Mouse (Mus musculus): Measurements from ENCODE around the gene Gtpbp1. TPM values are rescaled to one million over a fixed set of nuclear protein-coding genes. Genes with fewer than 3 reads are reported as not detected.
A peak's percentile ranks its signal among the peaks of the same experiment; 100 is the strongest.

Gtpbp1 gene
- polyA plus RNA-seq, 1 experiment from 2014 or later = 23.7 TPM

GRCm38 (mm10) chr15:79727840-79728239 is 37.2 kb downstream of the Gtpbp1 start:
- Histone ChIP-seq H3K4me3 (no peak overlapping the region), H3K4me1 (replicated peaks) (no peaks in the 10 kb centered on the region), H3K27ac (no peak overlapping the region), H3K9ac (no peak overlapping the region), H3K4me2 (no peak overlapping the region), H3K9me3 (replicated peaks) (no peaks in the 10 kb centered on the region), H3K36me3 (peaks cover 82% of the 10 kb centered on the region), H3K27me3 (no peaks in the 10 kb centered on the region)
- ATAC-seq (replicated peaks; ENCODE audit: insufficient number of reproducible peaks, insufficient read depth, low FRiP score, low read depth) = no peak
- WGBS = 94% methylated on average over 6 of the region's 6 CpGs

DNA sequence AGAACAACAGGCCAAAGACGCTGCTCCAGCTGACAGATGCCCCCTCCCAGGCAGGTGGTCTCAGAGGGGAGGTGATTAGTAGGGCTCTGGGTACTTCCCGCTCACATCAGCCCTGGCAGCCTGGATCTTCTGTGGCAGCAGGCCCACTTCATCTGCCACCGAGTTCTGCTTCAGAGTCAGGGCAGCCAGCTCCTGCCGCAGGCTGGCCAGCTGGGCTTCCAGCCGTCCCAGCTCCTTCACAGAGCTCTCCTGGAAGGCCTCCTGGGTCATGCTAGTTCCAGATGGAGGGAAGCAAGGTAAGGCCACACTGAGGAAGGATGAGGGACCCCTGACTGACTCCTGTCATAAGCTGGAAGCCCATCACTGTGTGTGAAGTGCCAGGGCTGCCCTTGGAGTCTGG is 37.7 kb downstream of the Gtpbp1 start:
- peaks cover 86% of the 10 kb centered on the region for H3K36me3 ChIP-seq
- WGBS = 81% methylated on average over 5 of the region's 5 CpGs

GRCm38 (mm10) chr15:79728731-79729388 is 38.2 kb downstream of the Gtpbp1 start:
- H3K36me3 ChIP-seq = peaks cover 90% of the 10 kb centered on the region
- H3K4me3 ChIP-seq = no peak overlapping the region
- H3K9ac ChIP-seq = no peak overlapping the region
- H3K4me2 ChIP-seq = no peak overlapping the region
- no peak for ATAC-seq (replicated peaks; ENCODE audit: insufficient number of reproducible peaks, insufficient read depth, low FRiP score, low read depth)
- H3K9me3 ChIP-seq (replicated peaks) = no peaks in the 10 kb centered on the region
- WGBS = 76% methylated on average over 10 of the region's 10 CpGs
- peaks cover under 1% of the 10 kb centered on the region for H3K4me1 ChIP-seq (replicated peaks)
- H3K27me3 ChIP-seq = no peaks in the 10 kb centered on the region
- no peak overlapping the region for H3K27ac ChIP-seq

More for the DNA sequence above, 37.7 kb downstream of the Gtpbp1 start:
- Histone ChIP-seq H3K9ac (no peak overlapping the region), H3K27me3 (no peaks in the 10 kb centered on the region), H3K27ac (no peak overlapping the region), H3K4me3 (no peak overlapping the region), H3K4me1 (replicated peaks) (no peaks in the 10 kb centered on the region), H3K4me2 (no peak overlapping the region), H3K9me3 (replicated peaks) (no peaks in the 10 kb centered on the region)
- no peak for ATAC-seq (replicated peaks; ENCODE audit: insufficient number of reproducible peaks, insufficient read depth, low FRiP score, low read depth)

DNA sequence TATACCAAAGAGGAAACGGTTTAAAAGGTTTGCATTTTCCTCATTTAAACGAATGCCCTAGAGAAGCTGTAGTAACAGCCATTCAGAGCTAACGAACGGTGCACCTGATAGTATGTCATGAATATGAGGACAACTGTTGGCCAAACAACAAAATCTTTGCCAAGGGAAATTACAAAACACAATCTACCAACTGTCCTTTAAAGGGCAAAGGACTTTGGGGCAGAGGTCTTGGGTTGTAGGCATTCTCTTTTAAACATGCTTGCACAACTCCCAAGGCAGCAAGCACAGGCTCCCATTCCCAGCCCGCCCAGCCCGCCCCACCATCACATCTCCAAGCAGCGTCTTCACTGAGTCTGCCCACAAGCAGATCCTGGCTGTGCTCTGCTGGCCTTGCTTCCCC is 40.9 kb downstream of the Gtpbp1 start:
- no peaks in the 10 kb centered on the region for H3K9me3 ChIP-seq (replicated peaks)
- no peak for ATAC-seq (replicated peaks; ENCODE audit: insufficient number of reproducible peaks, insufficient read depth, low FRiP score, low read depth)
- H3K4me3 ChIP-seq = no peak overlapping the region
- peaks cover 65% of the 10 kb centered on the region for H3K36me3 ChIP-seq
- no peak overlapping the region for H3K4me2 ChIP-seq
- H3K4me1 ChIP-seq (replicated peaks) = peaks cover 22% of the 10 kb centered on the region
- H3K27ac ChIP-seq = no peak overlapping the region
- no peaks in the 10 kb centered on the region for H3K27me3 ChIP-seq
- whole genome bisulfite sequencing = 82% methylated on average over 7 of the region's 7 CpGs
- no peak overlapping the region for H3K9ac ChIP-seq

DNA sequence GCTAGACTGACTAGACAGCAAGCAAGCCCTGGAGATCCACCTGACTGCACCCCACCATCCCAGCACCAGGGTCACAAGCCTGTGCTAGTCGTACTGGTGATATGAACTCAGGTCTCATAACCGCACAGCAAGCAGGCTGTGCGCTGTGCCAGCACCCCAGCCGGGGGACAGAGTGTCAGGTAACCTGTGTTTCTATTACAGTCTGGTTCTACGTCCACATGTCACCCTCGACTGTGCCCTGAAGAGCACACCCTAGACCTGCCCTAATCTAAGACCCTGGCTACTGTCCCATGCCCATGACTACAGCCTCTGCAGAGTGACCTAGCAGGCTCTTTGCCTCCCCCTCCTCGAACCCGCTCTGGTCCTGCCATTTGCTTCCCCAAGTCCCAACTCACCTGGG is 42.5 kb downstream of the Gtpbp1 start:
- H3K36me3 ChIP-seq = peaks cover 65% of the 10 kb centered on the region
- no peak overlapping the region for H3K9ac ChIP-seq
- H3K4me2 ChIP-seq = no peak overlapping the region
- WGBS = 94% methylated on average over 8 of the region's 8 CpGs
- peaks cover 23% of the 10 kb centered on the region for H3K4me1 ChIP-seq (replicated peaks)
- no peaks in the 10 kb centered on the region for H3K9me3 ChIP-seq (replicated peaks)
- H3K27ac ChIP-seq = no peak overlapping the region
- no peaks in the 10 kb centered on the region for H3K27me3 ChIP-seq
- no peak overlapping the region for H3K4me3 ChIP-seq
- ATAC-seq (replicated peaks; ENCODE audit: insufficient number of reproducible peaks, insufficient read depth, low FRiP score, low read depth) = no peak

DNA sequence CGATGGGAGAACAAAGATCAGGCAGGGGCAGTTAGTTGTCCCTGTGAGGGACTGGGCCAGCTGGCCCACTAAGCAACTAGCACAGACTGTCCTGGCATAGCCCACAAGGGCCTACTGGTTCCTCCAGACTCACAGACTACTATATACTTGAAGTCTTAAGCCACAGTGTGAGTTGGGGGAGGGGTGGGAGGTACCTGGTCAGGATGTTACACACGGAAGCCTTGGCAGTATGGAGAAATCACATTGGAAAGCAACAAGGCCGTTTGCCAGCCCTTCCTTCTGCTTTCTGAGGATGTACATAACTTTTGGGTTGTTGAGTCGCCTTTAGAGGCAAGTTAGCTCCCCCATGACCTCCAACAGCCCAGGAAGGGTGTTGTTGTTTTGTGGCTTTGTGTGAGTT is 43.0 kb downstream of the Gtpbp1 start:
- H3K27ac ChIP-seq = peak overlapping the region; percentile 97; the same call in 1 of the 2 replicates
- no peak for ATAC-seq (replicated peaks; ENCODE audit: insufficient number of reproducible peaks, insufficient read depth, low FRiP score, low read depth)
- H3K36me3 ChIP-seq = peaks cover 65% of the 10 kb centered on the region
- no peaks in the 10 kb centered on the region for H3K9me3 ChIP-seq (replicated peaks)
- no peak overlapping the region for H3K4me3 ChIP-seq
- H3K27me3 ChIP-seq = no peaks in the 10 kb centered on the region
- peaks cover 27% of the 10 kb centered on the region for H3K4me1 ChIP-seq (replicated peaks)
- 75% methylated on average over 4 of the region's 4 CpGs for WGBS
- no peak overlapping the region for H3K9ac ChIP-seq
- H3K4me2 ChIP-seq = no peak overlapping the region

DNA sequence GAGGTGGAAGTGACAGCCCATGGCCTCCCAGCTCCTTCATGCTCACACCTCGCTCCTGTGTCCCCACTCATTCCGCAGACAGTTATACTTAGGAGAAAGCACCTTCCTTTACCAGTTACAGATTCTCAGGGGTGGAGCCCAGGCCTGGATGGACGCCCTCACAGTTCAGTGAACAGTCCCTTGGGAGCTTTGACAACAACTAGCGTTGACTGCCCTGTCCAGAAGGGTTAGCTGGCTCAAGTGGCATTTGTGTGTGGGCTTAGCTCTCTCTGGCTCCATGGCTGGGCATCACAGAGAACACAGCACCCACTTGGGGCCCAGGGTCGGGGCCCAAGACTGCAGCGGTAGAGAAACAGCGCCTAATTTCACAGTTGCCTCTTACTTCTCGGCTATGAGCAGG is 43.7 kb downstream of the Gtpbp1 start:
- peak overlapping the region; percentile 97 for H3K27ac ChIP-seq

DNA sequence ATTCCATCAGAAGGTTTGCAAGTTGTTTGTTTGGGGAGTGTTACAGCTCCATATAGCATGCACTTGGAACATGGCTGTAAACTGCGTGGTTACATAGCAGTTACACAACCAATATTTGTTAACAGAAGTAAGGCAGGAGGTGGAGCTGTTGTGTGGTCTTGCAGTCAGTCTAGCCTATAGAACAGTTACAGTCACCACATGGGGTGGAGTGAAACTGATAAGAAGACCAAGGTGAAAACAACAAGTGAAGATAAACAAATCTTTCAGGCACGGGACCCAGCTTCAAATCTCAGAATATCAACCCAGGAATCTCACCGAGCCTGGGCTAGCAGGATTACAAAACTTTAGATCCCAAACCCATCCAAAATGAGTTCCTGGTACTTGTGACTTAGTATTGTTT is 50.1 kb downstream of the Gtpbp1 start:
- H3K4me3 ChIP-seq = peak overlapping the region; percentile 93
- H3K27ac ChIP-seq = peak overlapping the region; percentile 88
- no peaks in the 10 kb centered on the region for H3K9me3 ChIP-seq (replicated peaks)
- no peaks in the 10 kb centered on the region for H3K27me3 ChIP-seq
- peaks cover 31% of the 10 kb centered on the region for H3K36me3 ChIP-seq
- peaks cover 46% of the 10 kb centered on the region for H3K4me1 ChIP-seq (replicated peaks)
- 46% methylated on average over 3 of the region's 3 CpGs for WGBS
- peak overlapping the region; percentile 90; the same call in 1 of the 2 replicates for H3K9ac ChIP-seq
- H3K4me2 ChIP-seq = peak overlapping the region; percentile 90
- no peak for ATAC-seq (replicated peaks; ENCODE audit: insufficient number of reproducible peaks, insufficient read depth, low FRiP score, low read depth)

More for the DNA sequence above, 43.7 kb downstream of the Gtpbp1 start:
- Histone ChIP-seq H3K27me3 (no peaks in the 10 kb centered on the region), H3K36me3 (peaks cover 65% of the 10 kb centered on the region), H3K4me1 (replicated peaks) (peaks cover 34% of the 10 kb centered on the region), H3K9me3 (replicated peaks) (no peaks in the 10 kb centered on the region), H3K4me3 (no peak overlapping the region), H3K4me2 (no peak overlapping the region), H3K9ac (no peak overlapping the region)
- 77% methylated on average over 8 of the region's 8 CpGs for WGBS
- ATAC-seq (replicated peaks; ENCODE audit: insufficient number of reproducible peaks, insufficient read depth, low FRiP score, low read depth) = no peak

DNA sequence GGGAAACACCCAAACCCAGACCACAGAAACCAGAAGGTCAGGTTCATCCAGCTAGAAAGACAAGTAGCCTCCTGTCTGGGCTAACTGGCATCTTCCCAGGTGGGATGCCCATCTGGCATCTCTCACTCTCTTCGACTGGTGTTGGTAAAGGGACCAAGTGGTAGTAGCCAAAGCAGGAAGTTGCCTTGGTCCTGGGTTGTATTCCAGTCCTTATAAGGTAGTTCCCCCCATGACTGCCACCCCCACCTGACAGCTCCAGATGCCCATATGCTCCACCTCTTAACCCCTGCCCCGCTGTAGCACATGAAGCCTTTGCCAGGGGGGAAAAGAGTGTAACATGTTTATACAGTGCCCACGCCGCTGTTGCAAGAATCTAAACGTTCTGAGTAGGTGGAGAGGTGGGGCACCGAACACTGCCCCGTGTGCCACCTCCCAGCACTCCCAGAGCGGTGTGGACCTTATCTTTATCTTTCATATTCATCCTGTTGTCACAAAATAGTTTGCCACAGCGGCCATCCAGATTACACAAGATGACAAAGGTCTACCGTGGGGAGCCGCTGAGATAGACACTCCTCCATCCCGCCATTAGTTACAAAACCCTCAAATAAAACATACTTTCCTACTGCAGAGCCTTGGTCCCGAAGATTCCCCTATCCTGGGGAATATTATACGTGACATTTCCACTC is 50.7 kb downstream of the Gtpbp1 start:
- 0 out of 2 replicates have a peak, but pooled peaks have one; percentile 19 for ATAC-seq (replicated peaks; ENCODE audit: insufficient number of reproducible peaks, insufficient read depth, low FRiP score, low read depth)
- WGBS = 9% methylated on average over 14 of the region's 14 CpGs
- H3K9ac ChIP-seq = peak overlapping the region; percentile 90
- H3K27ac ChIP-seq = peak overlapping the region; percentile 88
- H3K4me2 ChIP-seq = peak overlapping the region; percentile 90
- no peaks in the 10 kb centered on the region for H3K9me3 ChIP-seq (replicated peaks)
- H3K4me3 ChIP-seq = peak overlapping the region; percentile 93
- H3K36me3 ChIP-seq = peaks cover 31% of the 10 kb centered on the region
- peaks cover 43% of the 10 kb centered on the region for H3K4me1 ChIP-seq (replicated peaks)
- H3K27me3 ChIP-seq = no peaks in the 10 kb centered on the region

DNA sequence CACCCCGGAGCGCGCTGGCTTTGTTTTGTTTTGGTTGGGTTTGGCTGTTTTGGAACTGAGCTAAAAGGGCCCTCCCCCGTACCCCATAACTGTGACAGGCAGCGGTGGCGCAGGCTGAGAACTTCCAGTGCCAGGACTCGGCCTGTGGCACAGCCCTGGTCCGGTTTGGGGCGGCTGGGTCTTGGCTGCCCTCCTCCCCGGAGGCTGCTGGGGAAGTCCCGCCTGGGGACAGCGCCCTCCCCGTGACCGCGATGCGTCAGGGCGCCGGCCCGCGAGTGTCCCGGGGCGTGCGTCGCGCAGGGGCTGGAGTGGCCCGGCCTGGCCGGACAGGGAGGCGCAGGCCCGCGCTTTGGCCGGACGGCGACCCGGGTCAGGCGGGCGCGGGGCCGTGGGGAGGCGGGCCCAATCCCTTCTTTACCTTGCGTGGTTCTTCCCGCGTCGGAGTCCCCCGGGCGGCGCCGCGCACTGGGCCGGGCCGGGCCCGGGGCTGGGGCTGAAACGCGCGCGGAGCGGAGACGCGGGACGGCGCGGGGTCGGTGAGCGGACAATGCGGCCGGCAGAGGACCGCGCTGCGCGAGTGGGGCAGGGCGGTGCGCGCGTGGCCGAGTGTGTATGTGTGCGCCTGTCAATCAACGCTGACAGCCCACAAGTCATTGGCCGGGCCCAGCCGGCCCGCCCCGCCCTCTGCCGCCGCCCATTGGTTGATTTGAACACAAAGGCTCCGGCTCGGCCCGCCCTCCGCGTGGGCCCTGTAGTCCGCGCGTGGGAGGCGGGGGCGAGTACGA is 51.5 kb downstream of the Gtpbp1 start, which contains the start of gene Sun2:
Sun2 (minus strand) TSS at position 616 of the 785 bp plus-strand sequence.
- Histone ChIP-seq H3K36me3 (peaks cover 23% of the 10 kb centered on the region), H3K4me2 (peak within 1 kb of the TSS; percentile 90), H3K4me1 (replicated peaks) (peaks cover 43% of the 10 kb centered on the region), H3K27me3 (no peaks in the 10 kb centered on the region), H3K27ac (peak within 1 kb of the TSS; percentile 88), H3K9me3 (replicated peaks) (no peaks in the 10 kb centered on the region), H3K9ac (peak within 1 kb of the TSS; percentile 90), H3K4me3 (peak within 1 kb of the TSS; percentile 93)
- under 1% methylated on average over 87 of the region's 93 CpGs for WGBS
- ATAC-seq (replicated peaks; ENCODE audit: insufficient number of reproducible peaks, insufficient read depth, low FRiP score, low read depth) = peak; percentile 89

DNA sequence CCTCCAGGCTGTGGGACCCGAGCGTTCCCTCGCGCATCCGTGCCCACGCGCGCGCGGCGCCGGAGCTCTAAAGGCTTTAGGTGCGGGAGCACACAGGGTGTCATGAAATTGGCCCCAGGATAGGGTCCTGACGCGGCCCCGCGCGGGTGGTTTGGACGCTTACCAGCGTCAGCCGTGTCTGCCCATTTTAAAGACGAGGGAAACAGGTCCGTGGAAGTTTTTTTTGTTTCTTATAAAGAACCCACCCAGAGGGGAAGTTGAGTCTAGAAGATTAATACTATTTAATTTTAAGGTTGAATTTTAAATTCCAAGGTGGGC is 52.0 kb downstream of the Gtpbp1 start:
- peaks cover 43% of the 10 kb centered on the region for H3K4me1 ChIP-seq (replicated peaks)
- no peaks in the 10 kb centered on the region for H3K9me3 ChIP-seq (replicated peaks)
- no peaks in the 10 kb centered on the region for H3K27me3 ChIP-seq
- under 1% methylated on average over 23 of the region's 23 CpGs for WGBS
- peak overlapping the region; percentile 88 for H3K27ac ChIP-seq
- peak overlapping the region; percentile 90 for H3K9ac ChIP-seq
- H3K36me3 ChIP-seq = peaks cover 18% of the 10 kb centered on the region
- H3K4me2 ChIP-seq = peak overlapping the region; percentile 90
- H3K4me3 ChIP-seq = peak overlapping the region; percentile 93
- ATAC-seq (replicated peaks; ENCODE audit: insufficient number of reproducible peaks, insufficient read depth, low FRiP score, low read depth) = no peak; the same call in 1 of the 2 replicates
